Mouse (Mus musculus) brain, embryonic 14.5 days (tissue): Measurements from ENCODE around the gene Tmem120a.

Source experiments
- CTCF ChIP-seq: fragments of 200-500 bp; IDR thresholded peaks from 2 replicates; pipeline ENCODE4 v1.5.1; 2012; ENCODE audit warnings: inconsistent platforms, mild to moderate bottlenecking, moderate library complexity, borderline replicate concordance; ENCODE audit not compliant: insufficient read depth, insufficient read length; ENCODE audit errors: extremely low read depth
- POLR2A ChIP-seq: fragments of 200-500 bp; IDR thresholded peaks from 2 replicates; pipeline ENCODE4 v1.6.1; 2012; ENCODE audit warnings: mild to moderate bottlenecking, inconsistent platforms, borderline replicate concordance; ENCODE audit not compliant: poor library complexity, insufficient read depth, insufficient read length, severe bottlenecking; ENCODE audit errors: extremely low read depth

- TF ChIP-seq POLR2A (no peak), CTCF (no peak)
Observed at GRCm38 (mm10) chr5:135734057-135734680, 10.1 kb downstream of the Tmem120a start.
